Mouse (Mus musculus) erythroblast, embryonic 14.5 days (primary cell): Measurements from ENCODE around the gene Fam192a.

Experiments used
- GATA1 ChIP-seq: IDR thresholded peaks from 2 replicates; pipeline ENCODE4 v1.6.1; 2012; ENCODE audit warnings: low read length, inconsistent platforms, mixed read lengths
- TAL1 ChIP-seq: IDR thresholded peaks from 3 replicates; pipeline ENCODE4 v1.6.1; 2012; ENCODE audit warnings: low read length, inconsistent platforms, mixed read lengths

DNA sequence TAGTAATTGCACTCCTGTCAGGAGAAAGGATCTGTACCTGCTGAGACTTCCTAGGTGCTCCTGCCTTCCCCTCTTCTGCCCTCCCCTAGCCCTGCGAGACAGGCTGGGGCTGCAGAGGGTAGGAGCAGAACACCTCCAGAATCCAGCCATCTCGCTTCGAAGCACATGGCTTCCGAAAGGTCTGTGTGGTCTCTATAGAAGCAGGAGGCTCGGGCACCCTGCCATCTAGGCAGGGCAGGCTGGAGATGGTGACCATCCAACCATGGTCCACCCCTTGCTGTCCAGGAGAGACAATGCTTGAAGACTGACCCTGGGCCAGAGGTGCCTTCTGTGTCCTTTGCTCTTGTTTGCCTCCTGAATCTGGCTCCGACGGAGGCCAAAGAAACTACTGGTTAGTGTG, 66.2 kb downstream of the Fam192a start:
- TF ChIP-seq GATA1 = no peak
- TF ChIP-seq TAL1 = no peak
